Comparison of ENCODE assay signal across 15 mouse cellular contexts in genomic region chr16:45371076-45371475, GRCm38 (mm10).
"Had no signal": no experiment of that assay in that cellular context is flagged by ENCODE, and none has a peak within 500 bp of the region (broad histone marks: within the 10 kb centered on the region; RNA-seq: fewer than 3 reads in every experiment).

No protein-coding gene starts in this region.

- H3K27ac ChIP-seq: layer of hippocampus, adult 2 months; limb, embryonic 13.5 days; liver, embryonic 15.5 days; macrophage; midbrain, embryonic 15.5 days; neural tube, embryonic 12.5 days; stomach, postnatal 0 days had no signal

- H3K27me3 ChIP-seq: limb, embryonic 13.5 days; liver, embryonic 15.5 days; lung, embryonic 15.5 days; megakaryocyte, embryonic 14.5 days; midbrain, embryonic 15.5 days; neural tube, embryonic 12.5 days had no signal

- H3K9ac ChIP-seq: limb, embryonic 13.5 days; liver, embryonic 15.5 days; lung, embryonic 15.5 days; midbrain, embryonic 15.5 days; neural tube, embryonic 12.5 days had no signal

- H3K4me3 ChIP-seq: layer of hippocampus, adult 2 months; limb, embryonic 13.5 days; liver, embryonic 15.5 days; lung, embryonic 15.5 days; megakaryocyte, embryonic 14.5 days; midbrain, embryonic 15.5 days; neural tube, embryonic 12.5 days had no signal

- ATAC-seq: midbrain, embryonic 15.5 days had no signal

- H3K36me3 ChIP-seq: limb, embryonic 13.5 days; liver, embryonic 15.5 days; lung, embryonic 15.5 days; midbrain, embryonic 15.5 days; neural tube, embryonic 12.5 days had no signal

- H3K4me2 ChIP-seq: limb, embryonic 13.5 days; liver, embryonic 11.5 days; liver, embryonic 15.5 days; lung, embryonic 15.5 days; midbrain, embryonic 11.5 days; midbrain, embryonic 15.5 days; neural tube, embryonic 12.5 days had no signal

- H3K9me3 ChIP-seq: limb, embryonic 13.5 days; liver, embryonic 15.5 days; lung, embryonic 15.5 days; megakaryocyte, embryonic 14.5 days; midbrain, embryonic 15.5 days; neural tube, embryonic 12.5 days had no signal

- H3K4me1 ChIP-seq: limb, embryonic 13.5 days; liver, embryonic 15.5 days; megakaryocyte, embryonic 14.5 days; midbrain, embryonic 15.5 days; neural tube, embryonic 12.5 days had no signal

- DNase-seq: kidney, postnatal 10 days; kidney, postnatal 4 days; left cerebral cortex, postnatal 4 days; thymus, postnatal 14 days had no signal
